Mouse (Mus musculus): ENCODE data around the gene Lrrc8b. TPM values are rescaled to one million over a fixed set of nuclear protein-coding genes. Genes with fewer than 3 reads are reported as not detected.
A peak's percentile ranks its signal among the peaks of the same experiment; 100 is the strongest.

The Lrrc8b gene
- polyA plus RNA-seq, 1 experiment from 2014 or later: 13.3 TPM

- Histone ChIP-seq H3K27me3 (ENCODE audit: control insufficient read depth, insufficient read depth, low read length) (no peaks in the 10 kb centered on the region), H3K27ac (ENCODE audit: low read depth, low read length) (no peak overlapping the region), H3K9ac (ENCODE audit: low read length) (peak overlapping the region; percentile 82), H3K36me3 (ENCODE audit: control insufficient read depth, insufficient read depth, low read length) (no peaks in the 10 kb centered on the region), H3K4me2 (peak overlapping the region; percentile 94), H3K4me1 (ENCODE audit: control insufficient read depth, insufficient read depth, low read length) (peaks cover 11% of the 10 kb centered on the region; the same call in 1 of the 2 replicates), H3K9me3 (ENCODE audit: control insufficient read depth, low read length) (no peaks in the 10 kb centered on the region), H3K4me3 (ENCODE audit: low read depth, low read length) (peak overlapping the region; percentile 70)
- DNase-seq (ENCODE audit: low spot score, missing footprints): peak; percentile 85
- 17% methylated on average over 7 of the region's 7 CpGs for WGBS
- ATAC-seq (ENCODE audit: low FRiP score): no peak
Measured at GRCm38 (mm10) chr5:105517992-105518625, 102.5 kb downstream of the Lrrc8b start.

GRCm38 (mm10) chr5:105518626-105519095 is 103.1 kb downstream of the Lrrc8b start:
- 1% methylated on average over 16 of the region's 16 CpGs for WGBS
- peak; percentile 95 for DNase-seq (ENCODE audit: low spot score, missing footprints)

GRCm38 (mm10) chr5:105519096-105519975 is 103.8 kb downstream of the Lrrc8b start, which contains the start of gene Lrrc8c:
TSS of gene Lrrc8c (plus strand) at chr5:105519388.
- Histone ChIP-seq H3K27ac (ENCODE audit: low read depth, low read length) (peak within 1 kb of the TSS; percentile 53), H3K4me2 (peak within 1 kb of the TSS; percentile 94), H3K4me3 (ENCODE audit: low read depth, low read length) (peak within 1 kb of the TSS; percentile 70), H3K36me3 (ENCODE audit: control insufficient read depth, insufficient read depth, low read length) (no peaks in the 10 kb centered on the region), H3K27me3 (ENCODE audit: control insufficient read depth, insufficient read depth, low read length) (no peaks in the 10 kb centered on the region), H3K9me3 (ENCODE audit: control insufficient read depth, low read length) (no peaks in the 10 kb centered on the region), H3K9ac (ENCODE audit: low read length) (peak within 1 kb of the TSS; percentile 82), H3K4me1 (ENCODE audit: control insufficient read depth, insufficient read depth, low read length) (peaks cover 11% of the 10 kb centered on the region; the same call in 1 of the 2 replicates)
- DNase-seq (ENCODE audit: low spot score, missing footprints): peak; percentile 97
- WGBS: under 1% methylated on average over 90 of the region's 93 CpGs
- ATAC-seq (ENCODE audit: low FRiP score): peak; percentile 94

More at GRCm38 (mm10) chr5:105518626-105519095, 103.1 kb downstream of the Lrrc8b start:
- H3K4me1 ChIP-seq (ENCODE audit: control insufficient read depth, insufficient read depth, low read length): peaks cover 11% of the 10 kb centered on the region; the same call in 1 of the 2 replicates
- peak overlapping the region; percentile 70 for H3K4me3 ChIP-seq (ENCODE audit: low read depth, low read length)
- H3K36me3 ChIP-seq (ENCODE audit: control insufficient read depth, insufficient read depth, low read length): no peaks in the 10 kb centered on the region
- no peaks in the 10 kb centered on the region for H3K27me3 ChIP-seq (ENCODE audit: control insufficient read depth, insufficient read depth, low read length)
- peak overlapping the region; percentile 27; the same call in 1 of the 2 replicates for H3K27ac ChIP-seq (ENCODE audit: low read depth, low read length)
- peak overlapping the region; percentile 94 for H3K4me2 ChIP-seq
- peak; percentile 57 for ATAC-seq (ENCODE audit: low FRiP score)
- H3K9me3 ChIP-seq (ENCODE audit: control insufficient read depth, low read length): no peaks in the 10 kb centered on the region
- H3K9ac ChIP-seq (ENCODE audit: low read length): peak overlapping the region; percentile 82

GRCm38 (mm10) chr5:105519976-105520300 is 104.4 kb downstream of the Lrrc8b start:
- peak overlapping the region; percentile 82 for H3K9ac ChIP-seq (ENCODE audit: low read length)
- no peaks in the 10 kb centered on the region for H3K36me3 ChIP-seq (ENCODE audit: control insufficient read depth, insufficient read depth, low read length)
- H3K9me3 ChIP-seq (ENCODE audit: control insufficient read depth, low read length): no peaks in the 10 kb centered on the region
- no peaks in the 10 kb centered on the region for H3K27me3 ChIP-seq (ENCODE audit: control insufficient read depth, insufficient read depth, low read length)
- H3K4me3 ChIP-seq (ENCODE audit: low read depth, low read length): peak overlapping the region; percentile 70
- ATAC-seq (ENCODE audit: low FRiP score) (peak; percentile 18), DNase-seq (ENCODE audit: low spot score, missing footprints) (peak; percentile 95)
- H3K27ac ChIP-seq (ENCODE audit: low read depth, low read length): no peak overlapping the region
- peaks cover 11% of the 10 kb centered on the region; the same call in 1 of the 2 replicates for H3K4me1 ChIP-seq (ENCODE audit: control insufficient read depth, insufficient read depth, low read length)
- 2% methylated on average over 5 of the region's 5 CpGs for WGBS
- H3K4me2 ChIP-seq: peak overlapping the region; percentile 94

- Histone ChIP-seq H3K9ac (ENCODE audit: low read length) (0 out of 2 replicates have a peak overlapping the region, but pooled peaks have one; percentile 82), H3K9me3 (ENCODE audit: control insufficient read depth, low read length) (no peaks in the 10 kb centered on the region), H3K4me3 (ENCODE audit: low read depth, low read length) (peak overlapping the region; percentile 70), H3K4me1 (ENCODE audit: control insufficient read depth, insufficient read depth, low read length) (peaks cover 11% of the 10 kb centered on the region; the same call in 1 of the 2 replicates), H3K36me3 (ENCODE audit: control insufficient read depth, insufficient read depth, low read length) (no peaks in the 10 kb centered on the region), H3K27me3 (ENCODE audit: control insufficient read depth, insufficient read depth, low read length) (no peaks in the 10 kb centered on the region), H3K27ac (ENCODE audit: low read depth, low read length) (no peak overlapping the region), H3K4me2 (peak overlapping the region; percentile 94)
- DNase-seq (ENCODE audit: low spot score, missing footprints) (peak; percentile 88), ATAC-seq (ENCODE audit: low FRiP score) (no peak)
- WGBS: 55% methylated on average over 9 of the region's 9 CpGs
Measured at GRCm38 (mm10) chr5:105520442-105520965, 104.9 kb downstream of the Lrrc8b start.

GRCm38 (mm10) chr5:105523452-105523851 is 107.9 kb downstream of the Lrrc8b start:
- Histone ChIP-seq H3K4me1 (ENCODE audit: control insufficient read depth, insufficient read depth, low read length) (peaks cover 9% of the 10 kb centered on the region; the same call in 1 of the 2 replicates), H3K27me3 (ENCODE audit: control insufficient read depth, insufficient read depth, low read length) (no peaks in the 10 kb centered on the region), H3K27ac (ENCODE audit: low read depth, low read length) (no peak overlapping the region), H3K9me3 (ENCODE audit: control insufficient read depth, low read length) (no peaks in the 10 kb centered on the region), H3K4me2 (no peak overlapping the region), H3K4me3 (ENCODE audit: low read depth, low read length) (no peak overlapping the region), H3K9ac (ENCODE audit: low read length) (no peak overlapping the region), H3K36me3 (ENCODE audit: control insufficient read depth, insufficient read depth, low read length) (no peaks in the 10 kb centered on the region)
- 79% methylated on average over 3 of the region's 3 CpGs for WGBS
- no peak for DNase-seq (ENCODE audit: low spot score, missing footprints)
- ATAC-seq (ENCODE audit: low FRiP score): no peak

- no peak overlapping the region for H3K4me2 ChIP-seq
- ATAC-seq (ENCODE audit: low FRiP score) (no peak), DNase-seq (ENCODE audit: low spot score, missing footprints) (peak; percentile 28)
- H3K27me3 ChIP-seq (ENCODE audit: control insufficient read depth, insufficient read depth, low read length): no peaks in the 10 kb centered on the region
- WGBS: 95% methylated on average over 12 of the region's 12 CpGs
- H3K9ac ChIP-seq (ENCODE audit: low read length): no peak overlapping the region
- H3K9me3 ChIP-seq (ENCODE audit: control insufficient read depth, low read length): no peaks in the 10 kb centered on the region
- no peaks in the 10 kb centered on the region for H3K36me3 ChIP-seq (ENCODE audit: control insufficient read depth, insufficient read depth, low read length)
- peaks cover 6% of the 10 kb centered on the region; the same call in 1 of the 2 replicates for H3K4me1 ChIP-seq (ENCODE audit: control insufficient read depth, insufficient read depth, low read length)
- no peak overlapping the region for H3K4me3 ChIP-seq (ENCODE audit: low read depth, low read length)
- no peak overlapping the region for H3K27ac ChIP-seq (ENCODE audit: low read depth, low read length)
Measured at GRCm38 (mm10) chr5:105525004-105525403, 109.4 kb downstream of the Lrrc8b start.

GRCm38 (mm10) chr5:105526107-105526645 is 110.6 kb downstream of the Lrrc8b start:
- Histone ChIP-seq H3K9ac (ENCODE audit: low read length) (no peak overlapping the region), H3K27ac (ENCODE audit: low read depth, low read length) (no peak overlapping the region), H3K27me3 (ENCODE audit: control insufficient read depth, insufficient read depth, low read length) (no peaks in the 10 kb centered on the region), H3K4me2 (no peak overlapping the region), H3K4me1 (ENCODE audit: control insufficient read depth, insufficient read depth, low read length) (no peaks in the 10 kb centered on the region), H3K9me3 (ENCODE audit: control insufficient read depth, low read length) (no peaks in the 10 kb centered on the region), H3K4me3 (ENCODE audit: low read depth, low read length) (no peak overlapping the region), H3K36me3 (ENCODE audit: control insufficient read depth, insufficient read depth, low read length) (no peaks in the 10 kb centered on the region)
- 98% methylated on average over 4 of the region's 4 CpGs for WGBS
- DNase-seq (ENCODE audit: low spot score, missing footprints) (no peak), ATAC-seq (ENCODE audit: low FRiP score) (no peak)
